Mouse (Mus musculus) cerebellum, adult 2 months (tissue): ENCODE measurements around the gene Gab2. TPM values are rescaled to one million over a fixed set of nuclear protein-coding genes. Genes with fewer than 3 reads are reported as not detected.

Experiments
- DNase-seq, 2 experiments: peaks; one replicate each; pipeline ENCODE4 v3.0.0; 2021
- H3K27ac ChIP-seq: fragments of 200-500 bp; 2 replicates; pipeline ENCODE4 v1.5.1; 2012; ENCODE audit warnings: low read length, control low read depth, inconsistent platforms; ENCODE audit not compliant: insufficient read depth
- H3K27me3 ChIP-seq: fragments of 200-500 bp; 2 replicates; pipeline ENCODE4 v1.6.1; 2012; ENCODE audit warnings: inconsistent platforms, mild to moderate bottlenecking, low read length, moderate library complexity; ENCODE audit not compliant: control insufficient read depth, insufficient read depth
- H3K4me1 ChIP-seq: fragments of 200-500 bp; 2 replicates; pipeline ENCODE4 v1.6.1; 2011; ENCODE audit warnings: low read length; ENCODE audit not compliant: control insufficient read depth, insufficient read depth
- H3K4me3 ChIP-seq: fragments of 200-500 bp; replicated peaks from 2 replicates; pipeline ENCODE3; 2011; ENCODE audit warnings: mild to moderate bottlenecking, low read depth, low read length, control low read depth; ENCODE audit not compliant: insufficient read depth
- CTCF ChIP-seq: fragments of 200-500 bp; IDR thresholded peaks from 2 replicates; pipeline ENCODE4 v1.5.1; 2011; ENCODE audit warnings: low read depth, mild to moderate bottlenecking, control low read depth, low read length, moderate library complexity, borderline replicate concordance; ENCODE audit not compliant: insufficient read depth
- POLR2A ChIP-seq: fragments of 200-500 bp; IDR thresholded peaks from 2 replicates; pipeline ENCODE4 v1.6.1; 2011; ENCODE audit warnings: low read length, control low read depth, borderline replicate concordance; ENCODE audit not compliant: insufficient read depth
- WGBS: fragments of 180-500 bp; shearing (Covaris S2); methylation state at CpG from one replicate; pipeline ENCODE4 v1.1.7; 2018; 5-methylcytosine and 5-hydroxymethylcytosine counted together
- polyA plus RNA-seq: library from polyadenylated mRNA; depleted of rRNA; stranded (reverse); fragments of >200 nt; gene quantifications from 2 replicates; pipeline ENCODE4 v1.2.3, GENCODE M21; 2012

Gab2 gene
- polyA plus RNA-seq, 1 experiment: 16.3 TPM

GRCm38 (mm10) chr7:97074974-97075373, 6.4 kb upstream of the Gab2 start:
- Histone ChIP-seq H3K4me1 (no peaks in the 10 kb centered on the region), H3K27ac (no peak overlapping the region), H3K4me3 (no peak overlapping the region), H3K27me3 (no peaks in the 10 kb centered on the region)
- DNase-seq: no peak
- 82% methylated on average over 1 of the region's 1 CpGs for WGBS
- TF ChIP-seq POLR2A (no peak), CTCF (no peak)

GRCm38 (mm10) chr7:97076977-97077376, 4.4 kb upstream of the Gab2 start:
- no peak for DNase-seq
- Histone ChIP-seq H3K27me3 (no peaks in the 10 kb centered on the region; the same call in 1 of the 2 replicates), H3K4me1 (no peaks in the 10 kb centered on the region), H3K4me3 (no peak overlapping the region), H3K27ac (no peak overlapping the region)
- TF ChIP-seq CTCF: no peak
- no peak for TF ChIP-seq POLR2A

- Histone ChIP-seq H3K27ac (no peak overlapping the region), H3K4me3 (no peak overlapping the region), H3K4me1 (no peaks in the 10 kb centered on the region), H3K27me3 (no peaks in the 10 kb centered on the region; the same call in 1 of the 2 replicates)
- DNase-seq: no peak
- TF ChIP-seq POLR2A (no peak), CTCF (no peak)
- WGBS: 26% methylated on average over 4 of the region's 4 CpGs
Measured at GRCm38 (mm10) chr7:97078685-97079084, 2.7 kb upstream of the Gab2 start.

- H3K4me1 ChIP-seq: no peaks in the 10 kb centered on the region
- H3K27me3 ChIP-seq: no peaks in the 10 kb centered on the region; the same call in 1 of the 2 replicates
- no peak overlapping the region for H3K27ac ChIP-seq
- DNase-seq: peak; percentile 21 to 32
- TF ChIP-seq POLR2A (no peak), CTCF (peak; percentile 30; the same call in 1 of the 2 replicates)
- no peak overlapping the region for H3K4me3 ChIP-seq
- 6% methylated on average over 6 of the region's 6 CpGs for WGBS
Measured at GRCm38 (mm10) chr7:97079145-97079544, 2.2 kb upstream of the Gab2 start.

- Histone ChIP-seq H3K4me1 (no peaks in the 10 kb centered on the region), H3K27me3 (no peaks in the 10 kb centered on the region; the same call in 1 of the 2 replicates), H3K4me3 (no peak overlapping the region), H3K27ac (no peak overlapping the region)
- no peak for TF ChIP-seq POLR2A
- TF ChIP-seq CTCF: no peak
- 62% methylated on average over 4 of the region's 4 CpGs for WGBS
- no peak for DNase-seq
Measured at GRCm38 (mm10) chr7:97079651-97080365, 1.6 kb upstream of the Gab2 start.

- TF ChIP-seq CTCF (no peak), POLR2A (no peak)
- 43% methylated on average over 4 of the region's 4 CpGs for WGBS
- peak overlapping the region; percentile 68 for H3K27ac ChIP-seq
- no peaks in the 10 kb centered on the region for H3K4me1 ChIP-seq
- DNase-seq: no peak
- H3K27me3 ChIP-seq: no peaks in the 10 kb centered on the region; the same call in 1 of the 2 replicates
- peak overlapping the region; percentile 62 for H3K4me3 ChIP-seq
Measured at GRCm38 (mm10) chr7:97080621-97081241, 655 bp upstream of the Gab2 start.

DNA sequence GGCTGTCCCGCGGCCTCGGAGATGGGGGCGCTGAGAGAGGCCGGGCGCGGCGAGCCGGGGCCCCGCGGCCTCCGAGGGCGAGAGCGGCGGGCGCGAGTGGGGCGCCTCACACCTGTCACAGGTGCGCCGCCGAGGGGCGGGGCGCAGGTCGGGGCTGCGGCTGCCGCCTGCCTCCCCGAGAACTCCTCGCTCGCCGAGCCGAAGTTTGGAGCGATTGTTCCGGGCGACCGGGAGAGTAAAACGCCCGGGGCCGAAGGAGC, 503 bp downstream of the Gab2 start:
- Histone ChIP-seq H3K27me3 (no peaks in the 10 kb centered on the region; the same call in 1 of the 2 replicates), H3K27ac (no peak overlapping the region), H3K4me3 (peak overlapping the region; percentile 67), H3K4me1 (no peaks in the 10 kb centered on the region)
- no peak for DNase-seq
- TF ChIP-seq CTCF (no peak), POLR2A (no peak)
- WGBS: under 1% methylated on average over 35 of the region's 38 CpGs
